Mouse (Mus musculus): Measurements from ENCODE around the gene Cap2. TPM values are rescaled to one million over a fixed set of nuclear protein-coding genes. Genes with fewer than 3 reads are reported as not detected.

The Cap2 gene
- polyA plus RNA-seq, 1 experiment from 2014 or later: 11.8 TPM

- peak overlapping the region; percentile 70 for H3K9ac ChIP-seq (ENCODE audit: low read length)
- WGBS: 6% methylated on average over 18 of the region's 20 CpGs
- ATAC-seq (ENCODE audit: low read depth): peak; percentile 64
Observed at GRCm38 (mm10) chr13:46502390-46502891, 793 bp downstream of the Cap2 start.

GRCm38 (mm10) chr13:46507944-46508343, 6.3 kb downstream of the Cap2 start:
- no peaks in the 10 kb centered on the region for H3K4me1 ChIP-seq (replicated peaks; ENCODE audit: control insufficient read depth, insufficient read depth, low read length)
- H3K4me3 ChIP-seq (ENCODE audit: low read length): no peak overlapping the region
- H3K9me3 ChIP-seq (ENCODE audit: control insufficient read depth, low read length): no peaks in the 10 kb centered on the region
- ATAC-seq (ENCODE audit: low read depth): no peak
- no peaks in the 10 kb centered on the region for H3K27me3 ChIP-seq (ENCODE audit: control insufficient read depth, insufficient read depth, low read depth, low read length)
- no peak overlapping the region for H3K9ac ChIP-seq (ENCODE audit: low read length)
- H3K4me2 ChIP-seq (ENCODE audit: low read depth, low read length): no peak overlapping the region
- H3K27ac ChIP-seq (ENCODE audit: low read length): no peak overlapping the region
- WGBS: 58% methylated on average over 7 of the region's 7 CpGs
- H3K36me3 ChIP-seq (ENCODE audit: control insufficient read depth, insufficient read depth, low read length): no peaks in the 10 kb centered on the region

More at GRCm38 (mm10) chr13:46502390-46502891, 793 bp downstream of the Cap2 start:
- H3K4me3 ChIP-seq (ENCODE audit: low read length): peak overlapping the region; percentile 63
- no peaks in the 10 kb centered on the region for H3K9me3 ChIP-seq (ENCODE audit: control insufficient read depth, low read length)
- H3K36me3 ChIP-seq (ENCODE audit: control insufficient read depth, insufficient read depth, low read length): no peaks in the 10 kb centered on the region
- H3K4me1 ChIP-seq (replicated peaks; ENCODE audit: control insufficient read depth, insufficient read depth, low read length): peaks cover 5% of the 10 kb centered on the region
- H3K27ac ChIP-seq (ENCODE audit: low read length): peak overlapping the region; percentile 2; the same call in 1 of the 2 replicates
- H3K4me2 ChIP-seq (ENCODE audit: low read depth, low read length): peak overlapping the region; percentile 86
- H3K27me3 ChIP-seq (ENCODE audit: control insufficient read depth, insufficient read depth, low read depth, low read length): no peaks in the 10 kb centered on the region

GRCm38 (mm10) chr13:46508823-46509222, 7.2 kb downstream of the Cap2 start:
- no peaks in the 10 kb centered on the region for H3K4me1 ChIP-seq (replicated peaks; ENCODE audit: control insufficient read depth, insufficient read depth, low read length)
- no peak overlapping the region for H3K4me3 ChIP-seq (ENCODE audit: low read length)
- H3K9ac ChIP-seq (ENCODE audit: low read length): no peak overlapping the region
- H3K27ac ChIP-seq (ENCODE audit: low read length): no peak overlapping the region
- H3K4me2 ChIP-seq (ENCODE audit: low read depth, low read length): no peak overlapping the region
- H3K9me3 ChIP-seq (ENCODE audit: control insufficient read depth, low read length): no peaks in the 10 kb centered on the region
- H3K27me3 ChIP-seq (ENCODE audit: control insufficient read depth, insufficient read depth, low read depth, low read length): no peaks in the 10 kb centered on the region
- ATAC-seq (ENCODE audit: low read depth): no peak
- H3K36me3 ChIP-seq (ENCODE audit: control insufficient read depth, insufficient read depth, low read length): no peaks in the 10 kb centered on the region
- WGBS: 57% methylated on average over 4 of the region's 4 CpGs

DNA sequence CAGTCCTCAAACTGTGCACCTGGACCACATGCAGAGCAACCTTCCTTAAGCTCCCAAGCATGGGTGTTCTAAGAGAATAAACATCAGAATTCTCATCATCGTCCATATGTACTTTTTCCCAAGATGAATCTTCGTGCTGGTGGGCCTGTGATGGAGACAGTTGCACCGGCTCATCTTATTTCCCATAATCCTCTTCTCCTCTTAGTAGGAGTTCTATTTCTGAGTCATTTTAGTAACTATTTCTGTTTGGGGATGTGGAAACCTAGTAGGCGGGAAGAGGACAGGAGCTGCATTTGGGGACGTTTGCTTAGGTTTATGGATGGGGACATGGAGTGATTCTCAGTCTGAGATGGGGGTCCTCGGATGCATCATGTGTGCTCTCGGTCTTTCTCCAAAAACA, 8.8 kb downstream of the Cap2 start:
- H3K9ac ChIP-seq (ENCODE audit: low read length): no peak overlapping the region
- no peak overlapping the region for H3K4me3 ChIP-seq (ENCODE audit: low read length)
- no peak overlapping the region for H3K4me2 ChIP-seq (ENCODE audit: low read depth, low read length)
- no peaks in the 10 kb centered on the region for H3K36me3 ChIP-seq (ENCODE audit: control insufficient read depth, insufficient read depth, low read length)
- no peaks in the 10 kb centered on the region; the same call in 1 of the 2 replicates for H3K4me1 ChIP-seq (replicated peaks; ENCODE audit: control insufficient read depth, insufficient read depth, low read length)
- H3K27ac ChIP-seq (ENCODE audit: low read length): no peak overlapping the region
- no peaks in the 10 kb centered on the region for H3K27me3 ChIP-seq (ENCODE audit: control insufficient read depth, insufficient read depth, low read depth, low read length)
- ATAC-seq (ENCODE audit: low read depth): no peak
- 91% methylated on average over 7 of the region's 7 CpGs for whole genome bisulfite sequencing
- H3K9me3 ChIP-seq (ENCODE audit: control insufficient read depth, low read length): no peaks in the 10 kb centered on the region

- Histone ChIP-seq H3K4me3 (ENCODE audit: low read length) (no peak overlapping the region), H3K9ac (ENCODE audit: low read length) (no peak overlapping the region), H3K36me3 (ENCODE audit: control insufficient read depth, insufficient read depth, low read length) (no peaks in the 10 kb centered on the region), H3K9me3 (ENCODE audit: control insufficient read depth, low read length) (no peaks in the 10 kb centered on the region), H3K4me1 (replicated peaks; ENCODE audit: control insufficient read depth, insufficient read depth, low read length) (peaks cover 5% of the 10 kb centered on the region), H3K27me3 (ENCODE audit: control insufficient read depth, insufficient read depth, low read depth, low read length) (no peaks in the 10 kb centered on the region), H3K27ac (ENCODE audit: low read length) (no peak overlapping the region), H3K4me2 (ENCODE audit: low read depth, low read length) (no peak overlapping the region)
- WGBS: 91% methylated on average over 10 of the region's 10 CpGs
- ATAC-seq (ENCODE audit: low read depth): no peak
Observed at GRCm38 (mm10) chr13:46514484-46514883, 12.8 kb downstream of the Cap2 start.

DNA sequence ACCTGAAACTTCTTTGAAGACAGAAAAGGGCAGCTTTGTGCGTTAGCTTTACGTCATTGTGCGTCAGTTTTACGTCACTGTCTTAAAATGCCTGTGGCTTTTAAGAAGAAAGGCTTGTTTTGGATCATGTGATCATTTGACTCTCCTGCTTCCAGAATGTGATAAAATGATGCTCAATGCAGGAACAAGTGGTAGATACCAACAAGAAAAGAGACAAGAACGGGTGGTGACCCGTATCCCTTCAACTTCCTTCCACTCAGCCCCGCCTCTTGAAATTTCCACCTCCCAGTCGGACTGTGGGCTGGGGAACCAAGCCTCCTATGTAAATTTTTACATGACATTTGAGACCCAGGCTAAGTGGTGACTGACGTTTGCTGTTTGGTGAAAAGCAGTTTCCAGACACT, 13.5 kb downstream of the Cap2 start:
- H3K4me2 ChIP-seq (ENCODE audit: low read depth, low read length): no peak overlapping the region
- no peaks in the 10 kb centered on the region for H3K27me3 ChIP-seq (ENCODE audit: control insufficient read depth, insufficient read depth, low read depth, low read length)
- no peak overlapping the region for H3K9ac ChIP-seq (ENCODE audit: low read length)
- no peak overlapping the region for H3K4me3 ChIP-seq (ENCODE audit: low read length)
- H3K27ac ChIP-seq (ENCODE audit: low read length): peak overlapping the region; percentile 48
- ATAC-seq (ENCODE audit: low read depth): peak; percentile 43; the same call in 1 of the 2 replicates
- H3K36me3 ChIP-seq (ENCODE audit: control insufficient read depth, insufficient read depth, low read length): no peaks in the 10 kb centered on the region
- 63% methylated on average over 9 of the region's 9 CpGs for WGBS
- no peaks in the 10 kb centered on the region for H3K9me3 ChIP-seq (ENCODE audit: control insufficient read depth, low read length)
- peaks cover 5% of the 10 kb centered on the region for H3K4me1 ChIP-seq (replicated peaks; ENCODE audit: control insufficient read depth, insufficient read depth, low read length)

DNA sequence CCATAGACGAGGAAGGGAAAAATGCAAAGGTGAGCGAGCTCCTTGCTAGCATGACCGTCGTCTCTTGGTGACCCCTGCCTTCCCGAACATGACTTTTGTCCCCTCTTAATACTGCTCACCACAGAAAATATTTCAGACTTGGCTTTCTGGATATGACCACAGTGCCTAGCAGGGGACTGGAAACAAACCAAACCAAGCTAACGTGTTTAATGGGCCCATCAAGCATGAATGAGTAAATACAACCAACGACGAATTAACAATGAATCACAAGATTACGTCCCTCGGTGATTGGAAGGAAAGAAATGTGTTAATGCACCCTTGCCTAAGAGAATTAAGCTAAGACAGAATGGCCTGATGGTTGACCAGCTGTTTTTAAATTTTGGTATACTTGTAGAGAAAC, 13.9 kb downstream of the Cap2 start:
- ATAC-seq (ENCODE audit: low read depth): no peak
- 67% methylated on average over 10 of the region's 10 CpGs for WGBS
- peak overlapping the region; percentile 48 for H3K27ac ChIP-seq (ENCODE audit: low read length)
- H3K4me1 ChIP-seq (replicated peaks; ENCODE audit: control insufficient read depth, insufficient read depth, low read length): peaks cover 5% of the 10 kb centered on the region
- no peaks in the 10 kb centered on the region for H3K9me3 ChIP-seq (ENCODE audit: control insufficient read depth, low read length)
- no peak overlapping the region for H3K4me2 ChIP-seq (ENCODE audit: low read depth, low read length)
- no peak overlapping the region for H3K9ac ChIP-seq (ENCODE audit: low read length)
- H3K4me3 ChIP-seq (ENCODE audit: low read length): no peak overlapping the region
- no peaks in the 10 kb centered on the region for H3K27me3 ChIP-seq (ENCODE audit: control insufficient read depth, insufficient read depth, low read depth, low read length)
- H3K36me3 ChIP-seq (ENCODE audit: control insufficient read depth, insufficient read depth, low read length): no peaks in the 10 kb centered on the region

DNA sequence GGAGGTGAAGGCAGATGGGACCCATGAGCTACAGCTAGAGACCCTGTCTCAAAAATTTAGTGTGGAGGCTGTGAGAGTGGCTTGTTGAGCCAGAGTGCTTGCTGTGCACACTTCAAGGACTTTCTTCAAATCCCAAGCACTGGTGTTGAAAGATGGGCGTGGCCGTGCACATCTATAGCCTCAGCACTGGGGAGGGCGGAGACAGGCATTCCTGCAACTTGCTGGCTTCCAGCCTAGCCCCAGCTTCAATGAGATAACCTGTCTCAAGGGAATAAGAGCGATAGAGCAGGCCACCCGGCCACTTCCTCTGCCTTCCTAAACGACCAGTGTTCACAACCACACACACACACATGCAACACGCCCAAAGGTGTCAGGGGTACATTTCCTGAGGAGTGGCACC, 14.5 kb downstream of the Cap2 start:
- Histone ChIP-seq H3K4me3 (ENCODE audit: low read length) (no peak overlapping the region), H3K36me3 (ENCODE audit: control insufficient read depth, insufficient read depth, low read length) (no peaks in the 10 kb centered on the region), H3K9ac (ENCODE audit: low read length) (no peak overlapping the region), H3K9me3 (ENCODE audit: control insufficient read depth, low read length) (no peaks in the 10 kb centered on the region), H3K27me3 (ENCODE audit: control insufficient read depth, insufficient read depth, low read depth, low read length) (no peaks in the 10 kb centered on the region), H3K4me1 (replicated peaks; ENCODE audit: control insufficient read depth, insufficient read depth, low read length) (peaks cover 5% of the 10 kb centered on the region), H3K27ac (ENCODE audit: low read length) (peak overlapping the region; percentile 48; the same call in 1 of the 2 replicates), H3K4me2 (ENCODE audit: low read depth, low read length) (no peak overlapping the region)
- WGBS: 36% methylated on average over 7 of the region's 7 CpGs
- ATAC-seq (ENCODE audit: low read depth): peak; percentile 93

- no peak overlapping the region for H3K27ac ChIP-seq (ENCODE audit: low read length)
Observed at GRCm38 (mm10) chr13:46517211-46517685, 15.6 kb downstream of the Cap2 start.

More at GRCm38 (mm10) chr13:46517211-46517685, 15.6 kb downstream of the Cap2 start:
- no peak overlapping the region for H3K4me2 ChIP-seq (ENCODE audit: low read depth, low read length)
- no peaks in the 10 kb centered on the region for H3K27me3 ChIP-seq (ENCODE audit: control insufficient read depth, insufficient read depth, low read depth, low read length)
- no peak overlapping the region for H3K9ac ChIP-seq (ENCODE audit: low read length)
- H3K4me1 ChIP-seq (replicated peaks; ENCODE audit: control insufficient read depth, insufficient read depth, low read length): peaks cover 5% of the 10 kb centered on the region
- no peak overlapping the region for H3K4me3 ChIP-seq (ENCODE audit: low read length)
- H3K36me3 ChIP-seq (ENCODE audit: control insufficient read depth, insufficient read depth, low read length): no peaks in the 10 kb centered on the region
- H3K9me3 ChIP-seq (ENCODE audit: control insufficient read depth, low read length): no peaks in the 10 kb centered on the region
- 53% methylated on average over 4 of the region's 4 CpGs for WGBS
- ATAC-seq (ENCODE audit: low read depth): no peak

All from lung, embryonic 16.5 days (tissue).